Mouse (Mus musculus) ES-E14 (cell line): Measurements from ENCODE around the gene Hist1h3f. TPM values are rescaled to one million over a fixed set of nuclear protein-coding genes. Genes with fewer than 3 reads are reported as not detected.

Experiments used
- DNase-seq: peaks from one replicate; pipeline ENCODE4 v3.0.0-alpha.2; 2013; ENCODE audit warnings: low read depth, low spot score
- H3K27ac ChIP-seq: 2 replicates; pipeline ENCODE4 v1.5.1; 2012; ENCODE audit warnings: low read depth, mild to moderate bottlenecking, low read length, moderate library complexity, mixed read lengths; ENCODE audit not compliant: poor library complexity, insufficient read depth, severe bottlenecking
- H3K36me3 ChIP-seq: 2 replicates; pipeline ENCODE4 v1.6.1; 2012; ENCODE audit warnings: mild to moderate bottlenecking, low read length, moderate library complexity, mixed read lengths; ENCODE audit not compliant: control insufficient read depth, poor library complexity, insufficient read depth, severe bottlenecking
- H3K4me1 ChIP-seq, 2 experiments: fragments of 150-350 bp in 1 of 2; sonication (generic) in 1 of 2; 2 replicates each; pipeline ENCODE4 v1.6.1; 2012; ENCODE audit warnings: low read length in 2 of 2, mild to moderate bottlenecking in 1 of 2, mixed read lengths in 1 of 2; ENCODE audit not compliant: control insufficient read depth in 2 of 2, insufficient read depth in 2 of 2, poor library complexity in 1 of 2
- H3K4me3 ChIP-seq, 2 experiments: fragments of 150-350 bp in 1 of 2; sonication (generic) in 1 of 2; 2 replicates each; pipeline ENCODE4 v1.5.1; 2012; ENCODE audit warnings: low read length in 2 of 2, low read depth in 1 of 2, mild to moderate bottlenecking in 1 of 2, mixed read lengths in 1 of 2; ENCODE audit not compliant: insufficient read depth in 1 of 2, poor library complexity in 1 of 2, severe bottlenecking in 1 of 2
- H3K9ac ChIP-seq: 2 replicates; pipeline ENCODE4 v1.6.1; 2012; ENCODE audit warnings: low read depth, mild to moderate bottlenecking, low read length, mixed read lengths; ENCODE audit not compliant: poor library complexity, insufficient read depth, severe bottlenecking
- H3K9me3 ChIP-seq: fragments of 150-350 bp; sonication (generic); 2 replicates; pipeline ENCODE4 v1.6.1; 2012; ENCODE audit warnings: low read depth, mild to moderate bottlenecking, low read length; ENCODE audit not compliant: control insufficient read depth, insufficient read depth
- CHD2 ChIP-seq: IDR thresholded peaks from 2 replicates; pipeline ENCODE4 v1.6.1; 2014; ENCODE audit warnings: mild to moderate bottlenecking, low read depth, low read length, inconsistent platforms
- HCFC1 ChIP-seq: IDR thresholded peaks from 2 replicates; pipeline ENCODE4 v1.6.1; 2012; ENCODE audit warnings: low read length, inconsistent platforms, borderline replicate concordance; ENCODE audit not compliant: insufficient read depth
- MAFK ChIP-seq: IDR thresholded peaks from 2 replicates; pipeline ENCODE4 v1.6.1; 2014; ENCODE audit warnings: mild to moderate bottlenecking, low read depth, low read length, inconsistent platforms; ENCODE audit not compliant: insufficient read depth
- ZC3H11A ChIP-seq: IDR thresholded peaks from 2 replicates; pipeline ENCODE4 v1.6.1; 2012; ENCODE audit warnings: low read depth, mild to moderate bottlenecking, inconsistent platforms, low read length, borderline replicate concordance
- ZNF384 ChIP-seq: IDR thresholded peaks from 2 replicates; pipeline ENCODE4 v1.6.1; 2012; ENCODE audit warnings: low read depth, low read length, inconsistent platforms
- in situ Hi-C, 2 experiments: fragments of 600-800 bp; cut with MboI; formaldehyde crosslinking; loops; one replicate each; pipeline ENCODE4 v1.15.1; 2025; ENCODE audit warnings: low sequenced_read_pairs in 2 of 2, inconsistent platforms in 1 of 2; ENCODE audit not compliant: unreplicated experiment in 2 of 2
- total RNA-seq: library from RNA; depleted of rRNA; stranded (reverse); fragments of 300-350 nt; gene quantifications from 2 replicates; pipeline ENCODE4 v1.2.3, GENCODE M21; 2012

Gene Hist1h3f
- total RNA-seq, 1 experiment, result 289 TPM

DNA sequence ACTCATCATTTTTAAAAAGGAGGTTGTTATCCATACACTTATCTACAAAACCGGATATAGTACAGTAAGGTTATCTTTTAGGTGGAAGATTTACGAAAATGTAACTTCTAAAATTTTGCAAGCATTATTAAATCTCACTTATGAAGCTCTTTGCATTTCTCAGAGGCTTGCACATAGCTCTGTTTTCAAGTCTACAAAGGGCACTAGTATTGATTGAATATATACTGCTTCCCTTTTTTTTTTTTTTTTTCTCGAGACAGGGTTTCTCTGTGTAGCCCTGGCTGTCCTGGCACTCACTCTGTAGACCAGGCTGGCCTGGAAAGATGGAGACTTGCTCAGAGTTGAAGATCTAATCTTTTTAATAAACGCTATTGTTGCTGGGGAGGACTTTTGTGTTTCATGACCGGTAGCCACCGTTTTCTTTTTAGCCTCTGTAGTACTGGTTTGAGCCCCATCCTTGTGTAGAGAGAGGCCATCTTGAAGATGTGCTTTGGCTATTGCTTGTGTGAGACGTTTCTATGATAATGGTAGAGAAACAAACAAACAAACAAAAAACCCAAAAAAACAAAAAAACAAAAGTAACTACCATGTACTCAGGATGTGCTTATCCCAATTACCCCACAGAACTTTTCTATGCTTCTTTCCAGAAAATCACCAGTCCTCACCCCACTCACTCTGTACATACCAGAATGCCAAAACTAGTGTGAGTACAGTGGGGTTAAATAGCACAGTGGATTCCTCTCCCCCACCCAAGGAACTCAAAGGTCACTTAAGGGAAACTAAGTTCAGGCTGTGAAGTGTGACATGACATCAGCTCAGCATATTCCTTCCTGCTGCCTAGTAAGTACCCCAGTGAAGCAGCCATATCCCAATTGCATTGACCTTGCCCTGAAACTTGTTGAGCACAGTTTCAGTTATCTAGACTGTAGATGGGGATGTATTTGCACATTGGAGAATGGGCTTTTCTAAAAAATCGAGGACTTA is 8.4 kb downstream of the Hist1h3f start:
- Histone ChIP-seq H3K9me3 (no peaks in the 10 kb centered on the region), H3K4me1 (0 out of 4 replicates have a peak, but pooled peaks cover 0 to 2% of the 10 kb centered on the region in 2 experiments), H3K27ac (peak overlapping the region; percentile 63; the same call in 1 of the 2 replicates), H3K36me3 (no peaks in the 10 kb centered on the region), H3K4me3 (peak overlapping the region; percentile 3 to 7; a peak in 2 of 4 replicates), H3K9ac (peak overlapping the region; percentile 50; the same call in 1 of the 2 replicates)
- TF ChIP-seq HCFC1, result no peak
- TF ChIP-seq ZC3H11A, result no peak
- TF ChIP-seq CHD2, result no peak
- peak; percentile 71; the same call in 1 of the 2 replicates for TF ChIP-seq ZNF384
- TF ChIP-seq MAFK, result no peak
- in situ Hi-C loops, result loop anchor here (10.0 to 25.0 kb wide), 3 partner anchors 193 to 1815 kb away; partner anchors contain the start of genes Hist1h4j (in 2 of the 2), Hist1h2ag (in 1 of the 2), Hist1h2ah (in 1 of the 2) and Hist1h2bb (in 1 of the 2)
- DNase-seq, result no peak

DNA sequence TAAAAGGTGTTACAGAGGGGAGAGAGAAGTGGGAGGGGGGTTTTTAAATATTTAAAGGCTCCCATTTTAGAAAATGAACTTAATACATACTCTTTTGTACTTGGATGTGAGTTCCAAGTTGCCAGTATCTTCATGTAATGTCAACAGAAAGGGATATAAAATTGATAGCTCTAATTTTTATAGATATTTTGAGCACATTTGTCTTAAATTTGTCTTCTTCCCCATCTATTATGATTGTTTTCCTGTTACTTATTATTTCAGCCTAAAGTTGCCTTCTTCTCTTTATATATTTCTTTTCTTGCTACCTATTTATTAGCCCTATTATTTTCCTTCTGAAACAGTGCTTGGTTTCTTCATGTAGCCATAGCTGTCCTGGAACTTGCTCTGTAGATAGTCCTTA is 9.1 kb downstream of the Hist1h3f start, which contains the start of gene Hist1h1d:
TSS of gene Hist1h1d (plus strand) at position 301 of the 400 bp plus-strand sequence.
- Histone ChIP-seq H3K9me3 (no peaks in the 10 kb centered on the region), H3K36me3 (no peaks in the 10 kb centered on the region), H3K27ac (peak within 1 kb of the TSS; percentile 63; the same call in 1 of the 2 replicates), H3K4me1 (0 out of 4 replicates have a peak, but pooled peaks cover 0 to 2% of the 10 kb centered on the region in 2 experiments), H3K4me3 (peak within 1 kb of the TSS in 1 of 2 experiments; percentile 3; a peak in 1 of 4 replicates), H3K9ac (peak within 1 kb of the TSS; percentile 50; the same call in 1 of the 2 replicates)
- no peak for TF ChIP-seq CHD2
- no peak for TF ChIP-seq MAFK
- TF ChIP-seq ZC3H11A, result no peak
- no peak for TF ChIP-seq HCFC1
- TF ChIP-seq ZNF384, result no peak
- DNase-seq, result no peak
- in situ Hi-C loops, result loop anchor here (10.0 to 25.0 kb wide), 3 partner anchors 192 to 1816 kb away; partner anchors contain the start of genes Hist1h4j (in 2 of the 2), Hist1h2ag (in 1 of the 2), Hist1h2ah (in 1 of the 2) and Hist1h2bb (in 1 of the 2)

- Histone ChIP-seq H3K27ac (no peak overlapping the region; the same call in 1 of the 2 replicates), H3K9ac (peak overlapping the region; percentile 80; the same call in 1 of the 2 replicates), H3K4me3 (peak overlapping the region; percentile 23 to 54; a peak in 3 of 4 replicates), H3K36me3 (no peaks in the 10 kb centered on the region), H3K4me1 (0 out of 4 replicates have a peak, but pooled peaks cover 0 to 2% of the 10 kb centered on the region in 2 experiments), H3K9me3 (no peaks in the 10 kb centered on the region)
- in situ Hi-C loops, result loop anchor here (10.0 to 25.0 kb wide), 3 partner anchors 190 to 1817 kb away; partner anchors contain the start of genes Hist1h4j (in 2 of the 2), Hist1h2ag (in 1 of the 2), Hist1h2ah (in 1 of the 2) and Hist1h2bb (in 1 of the 2)
- no peak for DNase-seq
- no peak for TF ChIP-seq HCFC1
- no peak for TF ChIP-seq ZC3H11A
- TF ChIP-seq MAFK, result no peak
- no peak for TF ChIP-seq CHD2
- TF ChIP-seq ZNF384, result no peak
Observed at GRCm38 (mm10) chr13:23554393-23554792, 10.5 kb downstream of the Hist1h3f start.
